Mouse (Mus musculus): ENCODE data around the gene Ackr2. TPM values are rescaled to one million over a fixed set of nuclear protein-coding genes. Genes with fewer than 3 reads are reported as not detected.

Ackr2 gene
- 1 to 10 TPM; 2.2 to 2.8 TPM for total RNA-seq (2021)
- long read RNA-seq, experiment 1, partial matches to known transcripts, result 1 of 1 reads
- long read RNA-seq, experiment 1, other reads (novel, unspliced or antisense), result 0 of 1 reads
- long read RNA-seq, experiment 2, partial matches to known transcripts, result 1 of 3 reads
- long read RNA-seq, experiment 2, other reads (novel, unspliced or antisense), result 1 of 3 reads

GRCm38 (mm10) chr9:121898245-121898644, at the start of gene Ackr2:
Gene Ackr2, plus strand, starts transcription at chr9:121898355.
- no peak for DNase-seq
- intact Hi-C loops (cut with DNase I; ENCODE audit: low total_unique reads), result no loop called here

- DNase-seq, result no peak
- intact Hi-C loops (cut with DNase I; ENCODE audit: low total_unique reads), result no loop called here
These were observed 43.9 kb upstream of the Ackr2 start for GRCm38 (mm10) chr9:121854246-121854645.

- DNase-seq, result peak; percentile 40
- intact Hi-C loops (cut with DNase I; ENCODE audit: low total_unique reads), result no loop called here
These were observed 41.3 kb upstream of the Ackr2 start for GRCm38 (mm10) chr9:121856649-121857416.

GRCm38 (mm10) chr9:121857474-121858152, 40.5 kb upstream of the Ackr2 start:
- peak; percentile 99 for DNase-seq
- intact Hi-C loops (cut with DNase I; ENCODE audit: low total_unique reads), result no loop called here

GRCm38 (mm10) chr9:121858153-121858488, 40.0 kb upstream of the Ackr2 start, which contains the start of gene Higd1a:
Gene Higd1a, minus strand, starts transcription at chr9:121858362.
- intact Hi-C loops (cut with DNase I; ENCODE audit: low total_unique reads), result no loop called here
- DNase-seq, result no peak

GRCm38 (mm10) chr9:121859345-121859744, 38.8 kb upstream of the Ackr2 start:
- no peak for DNase-seq
- intact Hi-C loops (cut with DNase I; ENCODE audit: low total_unique reads), result no loop called here

- DNase-seq, result no peak
- intact Hi-C loops (cut with DNase I; ENCODE audit: low total_unique reads), result no loop called here
These were observed 37.2 kb upstream of the Ackr2 start for GRCm38 (mm10) chr9:121860921-121861320.

GRCm38 (mm10) chr9:121864837-121865236, 33.3 kb upstream of the Ackr2 start:
- intact Hi-C loops (cut with DNase I; ENCODE audit: low total_unique reads), result no loop called here
- no peak for DNase-seq

GRCm38 (mm10) chr9:121865425-121866008, 32.6 kb upstream of the Ackr2 start:
- no peak for DNase-seq
- intact Hi-C loops (cut with DNase I; ENCODE audit: low total_unique reads), result no loop called here

GRCm38 (mm10) chr9:121867632-121868031, 30.5 kb upstream of the Ackr2 start:
- no peak for DNase-seq
- intact Hi-C loops (cut with DNase I; ENCODE audit: low total_unique reads), result no loop called here

GRCm38 (mm10) chr9:121868236-121868635, 29.9 kb upstream of the Ackr2 start:
- intact Hi-C loops (cut with DNase I; ENCODE audit: low total_unique reads), result no loop called here
- no peak for DNase-seq

GRCm38 (mm10) chr9:121869432-121869831, 28.7 kb upstream of the Ackr2 start:
- intact Hi-C loops (cut with DNase I; ENCODE audit: low total_unique reads), result no loop called here
- DNase-seq, result no peak

GRCm38 (mm10) chr9:121869973-121870515, 28.1 kb upstream of the Ackr2 start:
- intact Hi-C loops (cut with DNase I; ENCODE audit: low total_unique reads), result no loop called here
- DNase-seq, result no peak

GRCm38 (mm10) chr9:121872062-121872683, 26.0 kb upstream of the Ackr2 start:
- intact Hi-C loops (cut with DNase I; ENCODE audit: low total_unique reads), result no loop called here
- DNase-seq, result no peak

- DNase-seq, result no peak
- intact Hi-C loops (cut with DNase I; ENCODE audit: low total_unique reads), result no loop called here
These were observed 24.6 kb upstream of the Ackr2 start for GRCm38 (mm10) chr9:121873578-121873977.

- peak; percentile 41 for DNase-seq
- intact Hi-C loops (cut with DNase I; ENCODE audit: low total_unique reads), result loop anchor here (2.0 to 5.0 kb wide), 2 partner anchors 30 to 45 kb away; no protein-coding TSS in a partner anchor
These were observed 21.0 kb upstream of the Ackr2 start for GRCm38 (mm10) chr9:121877052-121877740.

- intact Hi-C loops (cut with DNase I; ENCODE audit: low total_unique reads), result no loop called here
- DNase-seq, result peak; percentile 78
These were observed 17.3 kb upstream of the Ackr2 start for GRCm38 (mm10) chr9:121880840-121881239.

- intact Hi-C loops (cut with DNase I; ENCODE audit: low total_unique reads), result no loop called here
- no peak for DNase-seq
These were observed 16.9 kb upstream of the Ackr2 start for GRCm38 (mm10) chr9:121881301-121881700.

- DNase-seq, result no peak
- intact Hi-C loops (cut with DNase I; ENCODE audit: low total_unique reads), result no loop called here
These were observed 16.1 kb upstream of the Ackr2 start for GRCm38 (mm10) chr9:121882015-121882457.
